Mouse (Mus musculus): ENCODE measurements around the gene Setd3. TPM values are rescaled to one million over a fixed set of nuclear protein-coding genes. Genes with fewer than 3 reads are reported as not detected.

The Setd3 gene
- polyA plus RNA-seq, 1 experiment: 38.5 TPM

DNA sequence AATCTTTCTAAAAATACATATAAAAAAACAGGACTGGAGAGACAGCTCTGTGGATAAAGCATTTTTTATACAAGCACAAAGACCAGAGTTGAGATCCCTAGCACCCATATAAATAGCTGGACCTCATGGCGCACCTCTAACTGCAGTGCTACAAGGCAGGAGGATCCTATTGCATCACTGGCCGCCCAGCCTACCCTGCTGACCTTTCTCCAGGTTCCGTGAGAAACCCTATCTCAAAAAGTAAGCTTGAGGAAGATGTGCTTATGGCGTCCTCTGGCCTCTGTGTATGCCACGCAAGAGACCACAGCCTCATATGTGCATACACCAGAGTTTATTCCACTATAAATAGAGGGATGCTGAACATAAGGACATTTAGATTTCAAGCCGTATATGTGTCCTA lies 2.6 kb upstream of the Setd3 start:
- WGBS: 86% methylated on average over 6 of the region's 6 CpGs

DNA sequence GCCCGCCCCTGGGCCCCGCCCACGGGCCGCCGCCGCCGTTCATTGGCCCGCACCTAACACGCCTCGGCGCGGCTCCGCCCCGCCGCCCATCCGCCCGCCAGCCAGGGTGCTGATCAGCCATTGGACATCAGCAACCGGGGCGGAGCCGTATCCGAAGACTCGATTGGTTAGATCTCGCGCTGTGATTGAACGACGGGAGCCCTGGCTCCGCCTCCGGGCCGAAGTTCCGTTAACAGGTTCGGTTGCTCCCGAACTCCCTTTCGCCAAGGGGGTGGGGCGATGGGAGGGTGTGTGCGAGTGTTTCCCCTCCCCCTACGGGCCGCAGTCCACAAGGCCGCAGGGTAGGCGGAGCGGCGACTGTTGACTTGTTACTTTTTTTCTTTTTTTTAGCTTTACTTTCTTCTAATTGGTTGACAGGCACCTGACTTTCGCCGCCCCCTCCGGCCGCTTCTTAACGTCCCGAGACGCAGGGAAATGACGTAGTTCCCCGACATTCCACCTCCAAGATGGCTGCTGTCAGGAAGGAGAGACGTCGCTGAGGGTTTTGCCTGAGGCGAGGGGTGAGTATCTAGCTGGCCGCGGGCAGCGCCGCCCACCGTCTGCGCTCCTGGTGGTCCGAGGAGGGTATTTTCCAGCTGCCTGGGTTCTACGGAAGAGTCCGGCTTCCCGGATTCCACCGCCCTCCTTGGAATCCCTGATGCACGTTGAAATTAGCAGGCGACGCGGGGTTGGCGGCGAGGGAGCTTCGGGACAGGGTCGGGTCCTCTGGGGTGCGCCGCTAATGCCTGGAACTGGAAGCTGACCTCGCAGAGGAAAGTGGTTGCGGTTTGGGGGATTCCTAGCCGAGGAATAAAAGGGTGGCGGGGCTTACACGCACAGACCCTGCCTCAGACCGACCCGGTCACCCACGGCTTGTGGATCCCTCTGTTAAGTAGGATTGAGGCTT lies 480 bp upstream of the Setd3 start, which contains the start of gene Ccnk:
Ccnk (plus strand) TSS at position 259 of the 946 bp plus-strand sequence.
- under 1% methylated on average over 78 of the region's 82 CpGs for WGBS

More for the DNA sequence above, 2.6 kb upstream of the Setd3 start:
- Histone ChIP-seq H3K36me3 (ENCODE audit: control insufficient read depth, insufficient read depth, low read length) (peaks cover 3% of the 10 kb centered on the region), H3K27ac (ENCODE audit: insufficient read depth, low read depth, low read length) (no peak overlapping the region), H3K4me3 (ENCODE audit: insufficient read depth, low read depth, low read length) (no peak overlapping the region), H3K4me1 (ENCODE audit: control insufficient read depth, insufficient read depth, low read length) (peaks cover 8% of the 10 kb centered on the region), H3K27me3 (replicated peaks; ENCODE audit: control insufficient read depth, insufficient read depth, low read length) (no peaks in the 10 kb centered on the region)
- DNase-seq: no peak
- TF ChIP-seq CTCF (conservative IDR thresholded peaks at IDR 0.05; ENCODE audit: insufficient read depth, insufficient read length, low read depth, low read length) (no peak), POLR2A (IDR thresholded peaks at IDR 0.05; ENCODE audit: low read depth, low read length) (no peak)

DNA sequence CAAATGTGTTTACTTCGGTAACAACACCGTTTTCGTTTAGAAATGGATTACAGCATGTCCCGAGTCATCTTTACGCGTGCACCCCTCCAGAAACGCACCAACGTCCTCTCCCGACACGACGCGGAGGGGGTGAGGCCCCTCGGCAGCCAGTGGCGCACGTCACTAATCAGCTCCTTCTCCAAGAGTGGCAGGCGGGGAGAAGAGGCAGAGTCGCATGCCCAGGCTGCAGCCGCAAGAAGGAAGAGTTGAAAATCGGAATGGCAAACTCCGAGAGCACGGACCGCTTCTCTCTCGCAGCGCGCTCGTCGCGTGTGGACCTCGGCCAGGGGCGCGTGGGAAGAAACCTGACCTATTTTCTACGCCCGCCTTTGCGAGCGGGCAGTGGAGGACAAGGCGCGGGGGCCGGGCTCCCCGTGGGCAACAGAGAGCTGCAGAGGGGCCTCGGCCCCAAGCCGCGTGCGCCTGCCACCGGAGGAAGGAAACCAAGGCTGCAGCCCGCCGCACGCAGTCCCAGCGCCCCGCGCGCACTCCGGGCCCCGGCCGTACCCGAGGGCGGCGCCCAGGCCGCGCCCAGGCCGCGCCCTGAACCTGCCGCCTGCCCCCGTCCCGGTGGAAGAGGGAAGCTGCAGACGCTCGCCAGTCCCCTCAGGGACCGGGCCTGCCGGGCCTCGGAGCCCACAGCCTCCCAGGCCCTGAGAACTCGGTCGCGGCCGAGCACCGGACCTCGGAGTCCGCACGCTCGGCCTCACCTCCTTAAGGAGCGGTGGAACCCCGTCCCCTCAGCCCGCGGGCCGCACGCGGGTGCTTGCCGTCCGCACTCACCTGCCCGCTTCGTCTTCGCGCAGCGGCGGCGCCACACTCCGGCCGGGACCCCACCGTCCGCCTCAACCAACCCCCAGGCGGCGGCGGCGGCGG lies 526 bp downstream of the Setd3 start:
- Histone ChIP-seq H3K36me3 (ENCODE audit: control insufficient read depth, insufficient read depth, low read length) (no peaks in the 10 kb centered on the region), H3K27me3 (replicated peaks; ENCODE audit: control insufficient read depth, insufficient read depth, low read length) (no peaks in the 10 kb centered on the region), H3K27ac (ENCODE audit: insufficient read depth, low read depth, low read length) (peak overlapping the region; percentile 96), H3K4me1 (ENCODE audit: control insufficient read depth, insufficient read depth, low read length) (peaks cover 18% of the 10 kb centered on the region), H3K4me3 (ENCODE audit: insufficient read depth, low read depth, low read length) (peak overlapping the region; percentile 94)
- peak; percentile 44 for DNase-seq
- no peak for TF ChIP-seq POLR2A (IDR thresholded peaks at IDR 0.05; ENCODE audit: low read depth, low read length)
- WGBS: under 1% methylated on average over 101 of the region's 103 CpGs

More for the DNA sequence above, 480 bp upstream of the Setd3 start, which contains the start of gene Ccnk:
- Histone ChIP-seq H3K4me1 (ENCODE audit: control insufficient read depth, insufficient read depth, low read length) (peaks cover 16% of the 10 kb centered on the region), H3K36me3 (ENCODE audit: control insufficient read depth, insufficient read depth, low read length) (no peaks in the 10 kb centered on the region), H3K4me3 (ENCODE audit: insufficient read depth, low read depth, low read length) (peak within 1 kb of the TSS; percentile 94), H3K27ac (ENCODE audit: insufficient read depth, low read depth, low read length) (peak within 1 kb of the TSS; percentile 96), H3K27me3 (replicated peaks; ENCODE audit: control insufficient read depth, insufficient read depth, low read length) (no peaks in the 10 kb centered on the region)
- peak; percentile 100 for DNase-seq
- TF ChIP-seq CTCF (conservative IDR thresholded peaks at IDR 0.05; ENCODE audit: insufficient read depth, insufficient read length, low read depth, low read length) (no peak), POLR2A (IDR thresholded peaks at IDR 0.05; ENCODE audit: low read depth, low read length) (peak; percentile 75)

DNA sequence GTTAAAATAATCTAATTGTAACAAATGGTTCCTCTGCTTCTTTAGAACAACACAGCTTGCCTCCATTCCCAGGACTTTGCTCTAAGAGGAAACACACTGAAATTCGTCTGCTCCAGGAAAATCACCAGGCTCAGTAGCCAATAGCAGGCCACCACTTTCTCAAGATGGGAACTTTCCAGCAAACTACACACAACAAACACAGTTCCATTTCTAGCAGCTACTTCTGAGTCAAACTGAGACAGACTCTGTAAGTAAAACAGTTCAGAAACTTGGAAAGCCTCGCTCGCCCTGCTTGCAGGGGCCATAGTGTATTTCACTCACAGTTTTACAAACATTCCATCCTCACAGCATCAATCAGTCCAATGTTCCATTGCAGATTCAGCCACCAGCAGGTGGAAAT lies 2.7 kb downstream of the Setd3 start:
- Histone ChIP-seq H3K4me3 (ENCODE audit: insufficient read depth, low read depth, low read length) (no peak overlapping the region), H3K36me3 (ENCODE audit: control insufficient read depth, insufficient read depth, low read length) (no peaks in the 10 kb centered on the region), H3K27me3 (replicated peaks; ENCODE audit: control insufficient read depth, insufficient read depth, low read length) (no peaks in the 10 kb centered on the region), H3K27ac (ENCODE audit: insufficient read depth, low read depth, low read length) (peak overlapping the region; percentile 44; the same call in 1 of the 2 replicates), H3K4me1 (ENCODE audit: control insufficient read depth, insufficient read depth, low read length) (peaks cover 31% of the 10 kb centered on the region)
- 54% methylated on average over 3 of the region's 3 CpGs for WGBS
- no peak for TF ChIP-seq CTCF (conservative IDR thresholded peaks at IDR 0.05; ENCODE audit: insufficient read depth, insufficient read length, low read depth, low read length)
- TF ChIP-seq POLR2A (IDR thresholded peaks at IDR 0.05; ENCODE audit: low read depth, low read length): no peak
- DNase-seq: peak; percentile 36

DNA sequence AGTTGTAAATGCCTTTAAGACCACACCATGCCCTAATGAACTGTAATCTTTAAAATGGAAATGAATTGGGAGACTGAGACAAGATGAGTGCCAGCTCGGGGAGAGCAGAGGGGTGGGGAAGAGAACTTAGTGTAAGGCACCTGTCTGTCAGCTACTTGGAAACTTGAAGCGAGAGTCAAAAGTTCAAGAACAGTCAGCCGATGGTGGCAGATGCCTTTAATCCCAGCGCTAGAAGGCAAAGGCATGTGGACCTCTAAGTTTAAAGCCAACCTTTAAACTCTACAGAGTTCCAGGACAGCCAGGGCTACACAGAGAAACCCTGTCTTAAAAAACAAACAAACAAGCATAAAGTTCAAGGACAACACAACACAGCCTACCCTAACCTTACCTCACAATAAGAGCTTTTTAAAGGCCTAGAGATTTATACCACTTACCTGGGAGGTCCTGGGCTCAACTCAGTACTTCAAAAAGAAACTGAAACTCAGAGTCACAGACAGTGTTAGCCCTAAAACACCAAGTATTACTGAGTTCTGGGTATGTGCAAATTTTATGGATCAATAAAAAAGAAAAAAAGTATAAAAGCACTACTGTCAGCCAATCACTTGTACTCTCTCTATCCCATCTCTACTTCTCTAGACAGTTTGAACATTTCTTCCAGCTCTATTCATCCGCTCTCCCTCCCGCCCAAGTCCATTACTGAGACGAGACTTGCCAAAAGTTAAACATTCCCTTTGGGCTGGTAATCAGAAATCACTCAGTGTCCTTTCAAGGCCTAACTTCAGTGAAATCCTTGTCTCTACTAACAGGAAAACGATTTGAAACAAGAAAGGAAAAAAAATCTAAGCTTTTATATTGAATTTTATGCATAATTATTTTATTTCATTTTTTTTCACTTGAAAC lies 4.3 kb downstream of the Setd3 start:
- TF ChIP-seq CTCF (conservative IDR thresholded peaks at IDR 0.05; ENCODE audit: insufficient read depth, insufficient read length, low read depth, low read length) (no peak), POLR2A (IDR thresholded peaks at IDR 0.05; ENCODE audit: low read depth, low read length) (no peak)
- Histone ChIP-seq H3K36me3 (ENCODE audit: control insufficient read depth, insufficient read depth, low read length) (no peaks in the 10 kb centered on the region), H3K4me1 (ENCODE audit: control insufficient read depth, insufficient read depth, low read length) (peaks cover 33% of the 10 kb centered on the region), H3K27me3 (replicated peaks; ENCODE audit: control insufficient read depth, insufficient read depth, low read length) (no peaks in the 10 kb centered on the region), H3K27ac (ENCODE audit: insufficient read depth, low read depth, low read length) (peak overlapping the region; percentile 35; the same call in 1 of the 2 replicates), H3K4me3 (ENCODE audit: insufficient read depth, low read depth, low read length) (no peak overlapping the region)
- WGBS: 46% methylated on average over 8 of the region's 8 CpGs
- peak; percentile 68 for DNase-seq

DNA sequence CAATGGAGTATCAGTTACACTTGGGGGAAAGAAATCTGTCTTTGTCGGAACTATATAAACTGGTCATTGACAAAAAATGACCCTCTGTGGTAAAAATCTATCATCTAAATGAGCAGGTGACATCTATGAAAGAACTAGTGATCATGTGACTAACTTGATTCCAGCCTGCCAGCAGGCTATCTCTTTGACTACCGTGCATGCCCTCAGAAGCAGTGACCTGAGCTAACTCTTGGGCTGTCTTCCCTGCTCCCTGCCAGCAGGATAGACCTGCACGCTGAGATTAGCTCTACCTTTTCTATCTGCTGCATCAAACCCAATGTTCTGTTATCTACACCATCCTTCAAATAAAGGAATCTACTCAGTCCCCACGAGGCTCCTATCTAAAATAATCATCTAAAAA lies 6.5 kb downstream of the Setd3 start:
- peaks cover 33% of the 10 kb centered on the region for H3K4me1 ChIP-seq (ENCODE audit: control insufficient read depth, insufficient read depth, low read length)
- H3K4me3 ChIP-seq (ENCODE audit: insufficient read depth, low read depth, low read length): no peak overlapping the region
- TF ChIP-seq POLR2A (IDR thresholded peaks at IDR 0.05; ENCODE audit: low read depth, low read length): no peak
- TF ChIP-seq CTCF (conservative IDR thresholded peaks at IDR 0.05; ENCODE audit: insufficient read depth, insufficient read length, low read depth, low read length): no peak
- no peak overlapping the region for H3K27ac ChIP-seq (ENCODE audit: insufficient read depth, low read depth, low read length)
- WGBS: 39% methylated on average over 4 of the region's 4 CpGs
- no peaks in the 10 kb centered on the region for H3K36me3 ChIP-seq (ENCODE audit: control insufficient read depth, insufficient read depth, low read length)
- no peak for DNase-seq
- H3K27me3 ChIP-seq (replicated peaks; ENCODE audit: control insufficient read depth, insufficient read depth, low read length): no peaks in the 10 kb centered on the region
